Mouse (Mus musculus) ES-E14 (cell line): ENCODE measurements around the gene Nme1. TPM values are rescaled to one million over a fixed set of nuclear protein-coding genes. Genes with fewer than 3 reads are reported as not detected.

Experiments
- DNase-seq: peaks from one replicate; pipeline ENCODE4 v3.0.0-alpha.2; 2013; ENCODE audit warnings: low read depth, low spot score
- H3K27ac ChIP-seq: 2 replicates; pipeline ENCODE4 v1.5.1; 2012; ENCODE audit warnings: low read depth, mild to moderate bottlenecking, low read length, moderate library complexity, mixed read lengths; ENCODE audit not compliant: poor library complexity, insufficient read depth, severe bottlenecking
- H3K36me3 ChIP-seq: 2 replicates; pipeline ENCODE4 v1.6.1; 2012; ENCODE audit warnings: mild to moderate bottlenecking, low read length, moderate library complexity, mixed read lengths; ENCODE audit not compliant: control insufficient read depth, poor library complexity, insufficient read depth, severe bottlenecking
- H3K4me1 ChIP-seq, 2 experiments: fragments of 150-350 bp in 1 of 2; sonication (generic) in 1 of 2; 2 replicates each; pipeline ENCODE4 v1.6.1; 2012; ENCODE audit warnings: low read length in 2 of 2, mild to moderate bottlenecking in 1 of 2, mixed read lengths in 1 of 2; ENCODE audit not compliant: control insufficient read depth in 2 of 2, insufficient read depth in 2 of 2, poor library complexity in 1 of 2
- H3K4me3 ChIP-seq, 2 experiments: fragments of 150-350 bp in 1 of 2; sonication (generic) in 1 of 2; 2 replicates each; pipeline ENCODE4 v1.5.1; 2012; ENCODE audit warnings: low read length in 2 of 2, low read depth in 1 of 2, mild to moderate bottlenecking in 1 of 2, mixed read lengths in 1 of 2; ENCODE audit not compliant: insufficient read depth in 1 of 2, poor library complexity in 1 of 2, severe bottlenecking in 1 of 2
- H3K9ac ChIP-seq: 2 replicates; pipeline ENCODE4 v1.6.1; 2012; ENCODE audit warnings: low read depth, mild to moderate bottlenecking, low read length, mixed read lengths; ENCODE audit not compliant: poor library complexity, insufficient read depth, severe bottlenecking
- H3K9me3 ChIP-seq: fragments of 150-350 bp; sonication (generic); 2 replicates; pipeline ENCODE4 v1.6.1; 2012; ENCODE audit warnings: low read depth, mild to moderate bottlenecking, low read length; ENCODE audit not compliant: control insufficient read depth, insufficient read depth
- CHD2 ChIP-seq: IDR thresholded peaks from 2 replicates; pipeline ENCODE4 v1.6.1; 2014; ENCODE audit warnings: mild to moderate bottlenecking, low read depth, low read length, inconsistent platforms
- HCFC1 ChIP-seq: IDR thresholded peaks from 2 replicates; pipeline ENCODE4 v1.6.1; 2012; ENCODE audit warnings: low read length, inconsistent platforms, borderline replicate concordance; ENCODE audit not compliant: insufficient read depth
- MAFK ChIP-seq: IDR thresholded peaks from 2 replicates; pipeline ENCODE4 v1.6.1; 2014; ENCODE audit warnings: mild to moderate bottlenecking, low read depth, low read length, inconsistent platforms; ENCODE audit not compliant: insufficient read depth
- ZC3H11A ChIP-seq: IDR thresholded peaks from 2 replicates; pipeline ENCODE4 v1.6.1; 2012; ENCODE audit warnings: low read depth, mild to moderate bottlenecking, inconsistent platforms, low read length, borderline replicate concordance
- ZNF384 ChIP-seq: IDR thresholded peaks from 2 replicates; pipeline ENCODE4 v1.6.1; 2012; ENCODE audit warnings: low read depth, low read length, inconsistent platforms
- in situ Hi-C, 2 experiments: fragments of 600-800 bp; cut with MboI; formaldehyde crosslinking; loops; one replicate each; pipeline ENCODE4 v1.15.1; 2025; ENCODE audit warnings: low sequenced_read_pairs in 2 of 2, inconsistent platforms in 1 of 2; ENCODE audit not compliant: unreplicated experiment in 2 of 2
- total RNA-seq: library from RNA; depleted of rRNA; stranded (reverse); fragments of 300-350 nt; gene quantifications from 2 replicates; pipeline ENCODE4 v1.2.3, GENCODE M21; 2012

Nme1 gene
- total RNA-seq, 1 experiment = 141 TPM

GRCm38 (mm10) chr11:93988328-93989062, 20.2 kb upstream of the Nme1 start:
- Histone ChIP-seq H3K9ac (no peak overlapping the region), H3K27ac (no peak overlapping the region), H3K36me3 (no peaks in the 10 kb centered on the region), H3K4me3 (no peak overlapping the region), H3K9me3 (peaks cover 10% of the 10 kb centered on the region; the same call in 1 of the 2 replicates), H3K4me1 (no peaks in the 10 kb centered on the region)
- in situ Hi-C loops = no loop called here
- DNase-seq = no peak
- TF ChIP-seq CHD2 (no peak), ZC3H11A (no peak), MAFK (no peak), HCFC1 (no peak), ZNF384 (no peak)

GRCm38 (mm10) chr11:93987625-93988327, 19.5 kb upstream of the Nme1 start:
- DNase-seq = no peak
- Histone ChIP-seq H3K9ac (no peak overlapping the region), H3K4me1 (no peaks in the 10 kb centered on the region), H3K27ac (no peak overlapping the region), H3K9me3 (peaks cover 10% of the 10 kb centered on the region; the same call in 1 of the 2 replicates), H3K36me3 (no peaks in the 10 kb centered on the region), H3K4me3 (no peak overlapping the region)
- TF ChIP-seq ZNF384 = no peak
- no peak for TF ChIP-seq ZC3H11A
- no peak for TF ChIP-seq CHD2
- no peak for TF ChIP-seq MAFK
- no peak for TF ChIP-seq HCFC1
- in situ Hi-C loops = no loop called here

GRCm38 (mm10) chr11:93987026-93987425, 18.7 kb upstream of the Nme1 start:
- Histone ChIP-seq H3K9ac (no peak overlapping the region), H3K27ac (no peak overlapping the region), H3K9me3 (peaks cover 10% of the 10 kb centered on the region; the same call in 1 of the 2 replicates), H3K36me3 (no peaks in the 10 kb centered on the region), H3K4me3 (no peak overlapping the region), H3K4me1 (no peaks in the 10 kb centered on the region)
- no peak for TF ChIP-seq MAFK
- no peak for TF ChIP-seq ZNF384
- no peak for TF ChIP-seq CHD2
- no peak for TF ChIP-seq HCFC1
- no peak for TF ChIP-seq ZC3H11A
- in situ Hi-C loops = no loop called here
- DNase-seq = no peak

- in situ Hi-C loops = no loop called here
- Histone ChIP-seq H3K4me1 (no peaks in the 10 kb centered on the region), H3K36me3 (no peaks in the 10 kb centered on the region), H3K4me3 (no peak overlapping the region), H3K27ac (no peak overlapping the region), H3K9me3 (peaks cover 10% of the 10 kb centered on the region; the same call in 1 of the 2 replicates), H3K9ac (no peak overlapping the region)
- no peak for TF ChIP-seq CHD2
- no peak for TF ChIP-seq MAFK
- TF ChIP-seq ZNF384 = no peak
- TF ChIP-seq HCFC1 = no peak
- TF ChIP-seq ZC3H11A = no peak
- DNase-seq = no peak
Observed at GRCm38 (mm10) chr11:93986298-93986697, 18.0 kb upstream of the Nme1 start.
